ENCODE assay signal across 13 mouse cellular contexts in the genomic region with DNA sequence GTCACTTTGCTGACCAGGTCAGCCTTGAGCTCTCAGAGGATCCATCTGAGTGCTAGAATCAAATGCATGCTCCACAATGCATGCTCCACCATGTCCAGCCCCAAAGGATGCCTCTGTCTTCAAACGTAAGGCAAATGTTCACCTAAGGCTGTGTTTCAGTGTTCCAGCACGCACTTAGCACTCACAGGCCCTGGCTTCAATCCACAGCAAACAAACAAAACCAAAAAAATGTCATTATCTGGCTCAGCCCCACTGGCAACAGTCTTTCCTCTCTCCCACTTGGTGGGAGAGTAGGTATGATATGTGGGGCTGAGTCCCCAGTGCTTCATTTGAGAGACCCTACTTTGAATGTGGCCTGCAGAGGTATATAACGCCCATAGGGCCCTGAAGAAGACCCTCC. TPM values are rescaled to one million over a fixed set of nuclear protein-coding genes. Genes with fewer than 3 reads are reported as not detected.
DNase-seq lines count a peak whose midpoint lies in the region; ATAC-seq and TF ChIP-seq lines count a peak whose summit lies in the region.
"Had no signal": no experiment of that assay in that cellular context is flagged by ENCODE, and none has a peak within 500 bp of the region (broad histone marks: within the 10 kb centered on the region; RNA-seq: fewer than 3 reads in every experiment).

No protein-coding gene starts in this region.

- peaks cover 11% of the 10 kb centered on the region for H3K79me2 ChIP-seq in myocyte (ENCODE audit: control insufficient read depth, insufficient read depth)

- TF ChIP-seq POLR2A in myocyte (IDR thresholded peaks at IDR 0.05; ENCODE audit: insufficient read length, low read depth): no peak

- 77% methylated on average over 3 of the region's 3 CpGs for WGBS in heart, embryonic 10.5 days
- WGBS in lung, embryonic 15.5 days: 52% methylated on average over 3 of the region's 3 CpGs
- 80% methylated on average over 3 of the region's 3 CpGs for WGBS in forebrain, embryonic 16.5 days

- no peak overlapping the region for H3K4me2 ChIP-seq in lung, embryonic 15.5 days
- H3K4me2 ChIP-seq in myocyte (ENCODE audit: low read depth): peak overlapping the region; percentile 61
- no peak overlapping the region for H3K4me2 ChIP-seq in forebrain, embryonic 16.5 days (ENCODE audit: low read length)
- H3K4me2 ChIP-seq: embryonic facial prominence, embryonic 13.5 days; hindbrain, embryonic 12.5 days; neural tube, embryonic 12.5 days had no signal

- peak overlapping the region; percentile 6; the same call in 1 of the 2 replicates for H3K27ac ChIP-seq in heart, embryonic 10.5 days
- H3K27ac ChIP-seq in lung, embryonic 15.5 days: 0 out of 2 replicates have a peak overlapping the region, but pooled peaks have one; percentile 1
- H3K27ac ChIP-seq in forebrain, embryonic 16.5 days (ENCODE audit: low read length): no peak overlapping the region
- H3K27ac ChIP-seq: embryonic facial prominence, embryonic 13.5 days; forebrain, embryonic 10.5 days; hindbrain, embryonic 12.5 days; limb, embryonic 10.5 days; neural tube, embryonic 12.5 days had no signal

- H3K9ac ChIP-seq in lung, embryonic 15.5 days: no peak overlapping the region
- no peak overlapping the region for H3K9ac ChIP-seq in forebrain, embryonic 16.5 days (replicated peaks; ENCODE audit: low read depth, low read length)
- H3K9ac ChIP-seq: embryonic facial prominence, embryonic 13.5 days; hindbrain, embryonic 12.5 days; neural tube, embryonic 12.5 days had no signal

- H3K4me1 ChIP-seq in heart, embryonic 10.5 days: peaks cover 27% of the 10 kb centered on the region
- H3K4me1 ChIP-seq in lung, embryonic 15.5 days: peaks cover 29% of the 10 kb centered on the region
- H3K4me1 ChIP-seq in forebrain, embryonic 16.5 days (replicated peaks; ENCODE audit: control insufficient read depth, insufficient read depth, low read length): peaks cover 17% of the 10 kb centered on the region

- H3K9me3 ChIP-seq in heart, embryonic 10.5 days: no peaks in the 10 kb centered on the region
- H3K9me3 ChIP-seq in lung, embryonic 15.5 days: no peaks in the 10 kb centered on the region
- no peaks in the 10 kb centered on the region for H3K9me3 ChIP-seq in forebrain, embryonic 16.5 days (ENCODE audit: control insufficient read depth, low read length)
- H3K9me3 ChIP-seq: embryonic facial prominence, embryonic 13.5 days; forebrain, embryonic 10.5 days; hindbrain, embryonic 12.5 days; limb, embryonic 10.5 days; neural tube, embryonic 12.5 days had no signal

- H3K36me3 ChIP-seq in heart, embryonic 10.5 days: no peaks in the 10 kb centered on the region
- H3K36me3 ChIP-seq in lung, embryonic 15.5 days: no peaks in the 10 kb centered on the region
- no peaks in the 10 kb centered on the region for H3K36me3 ChIP-seq in myocyte (ENCODE audit: control insufficient read depth, insufficient read depth)
- H3K36me3 ChIP-seq in forebrain, embryonic 16.5 days (ENCODE audit: control insufficient read depth, insufficient read depth): no peaks in the 10 kb centered on the region
- H3K36me3 ChIP-seq: embryonic facial prominence, embryonic 13.5 days; forebrain, embryonic 10.5 days; hindbrain, embryonic 12.5 days; limb, embryonic 10.5 days; neural tube, embryonic 12.5 days had no signal

- DNase-seq in heart, embryonic 10.5 days (ENCODE audit: low spot score): no peak
- no peak for DNase-seq in heart, postnatal 4 days
- no peak for DNase-seq in lung, postnatal 4 days
- DNase-seq in adipocyte (ENCODE audit: low spot score): peak; percentile 62

- H3K27me3 ChIP-seq in heart, embryonic 10.5 days (ENCODE audit: insufficient read depth, poor library complexity, severe bottlenecking): peaks cover 5% of the 10 kb centered on the region; the same call in 1 of the 2 replicates
- no peaks in the 10 kb centered on the region for H3K27me3 ChIP-seq in lung, embryonic 15.5 days
- no peaks in the 10 kb centered on the region for H3K27me3 ChIP-seq in myocyte (ENCODE audit: control insufficient read depth, insufficient read depth, insufficient read length)
- H3K27me3 ChIP-seq in forebrain, embryonic 16.5 days (replicated peaks; ENCODE audit: control insufficient read depth, insufficient read depth, low read length): no peaks in the 10 kb centered on the region
- H3K27me3 ChIP-seq: embryonic facial prominence, embryonic 13.5 days; neural tube, embryonic 12.5 days had no signal

- H3ac ChIP-seq in myocyte (ENCODE audit: control insufficient read depth, insufficient read length): no peak overlapping the region

- H3K4me3 ChIP-seq in heart, embryonic 10.5 days: no peak overlapping the region
- H3K4me3 ChIP-seq in lung, embryonic 15.5 days: no peak overlapping the region
- H3K4me3 ChIP-seq in myocyte: no peak overlapping the region
- no peak overlapping the region for H3K4me3 ChIP-seq in forebrain, embryonic 16.5 days (replicated peaks; ENCODE audit: low read length)
- H3K4me3 ChIP-seq: embryonic facial prominence, embryonic 13.5 days; forebrain, embryonic 10.5 days; hindbrain, embryonic 12.5 days; limb, embryonic 10.5 days; neural tube, embryonic 12.5 days had no signal

- ATAC-seq in lung, embryonic 15.5 days (ENCODE audit: borderline replicate concordance, extremely low read depth, low FRiP score, low TSS enrichment): no peak
- ATAC-seq in megakaryocyte-erythroid progenitor cell, adult 5-6 weeks (replicated peaks; ENCODE audit: low FRiP score, low TSS enrichment, poor library complexity, severe bottlenecking): no peak
- ATAC-seq in forebrain, embryonic 16.5 days: no peak

TF ChIP-seq in myocyte, 11 proteins besides CTCF, POLR2A, EP300 and RAD21:
- TF ChIP-seq TCF3 (IDR thresholded peaks at IDR 0.05; ENCODE audit: insufficient read length, low read depth) (no peak), MYOG (IDR thresholded peaks at IDR 0.05; ENCODE audit: control insufficient read depth in 1 of 3, insufficient read depth in 1 of 3, insufficient read length in 2 of 3, low read depth in 2 of 3) (no peak), SRF (IDR thresholded peaks at IDR 0.05; ENCODE audit: control insufficient read depth, insufficient read length, low read depth) (no peak), CEBPB (IDR thresholded peaks at IDR 0.05; ENCODE audit: insufficient read depth, poor library complexity, severe bottlenecking) (no peak), MYOD1 (IDR thresholded peaks at IDR 0.05; ENCODE audit: control insufficient read depth in 1 of 3, insufficient read length in 2 of 3, low read depth in 2 of 3) (no peak)
TF ChIP-seq in myocyte: peak in this region for 0.

RNA-seq across cellular contexts. Expression of a gene that starts 3.3 kb away (rescaled TPM):
- polyA plus RNA-seq in heart, embryonic 10.5 days (2016; fragmentation: Nextera tagmentation; extraction: Ambion mirVana): 313 and 314 TPM in 2 replicates
- 100 to 1,000 TPM; 161 to 165 TPM for total RNA-seq in heart, postnatal 4 days (2021)
- polyA plus RNA-seq in lung, embryonic 15.5 days (2015; fragmentation: Nextera tagmentation; extraction: Ambion mirVana): 240 and 247 TPM in 2 replicates
- polyA plus RNA-seq in myocyte (2012; fragmentation: generic; extraction: Trizol): 274 TPM
- 115 and 148 TPM in 2 replicates for total RNA-seq in megakaryocyte-erythroid progenitor cell, adult 5-6 weeks (2014; fragmentation: Nextera tagmentation)
- total RNA-seq in megakaryocyte-erythroid progenitor cell, adult 5-6 weeks (2017): 43.8 and 55.9 TPM in 2 replicates
- polyA plus RNA-seq in forebrain, embryonic 16.5 days (2015; fragmentation: Nextera tagmentation; extraction: Ambion mirVana): 134 and 143 TPM in 2 replicates

RNA-seq across cellular contexts. Expression of a gene that starts 17.9 kb away (rescaled TPM):
- polyA plus RNA-seq in heart, embryonic 10.5 days (2016; fragmentation: Nextera tagmentation; extraction: Ambion mirVana): 0.74 and 1.8 TPM in 2 replicates
- 1 to 10 TPM in 1 of 2 experiments, under 1 TPM in 1; 0.50 to 1.9 TPM for total RNA-seq in heart, postnatal 4 days (2021)
- 1.6 and 2.0 TPM in 2 replicates for polyA plus RNA-seq in lung, embryonic 15.5 days (2015; fragmentation: Nextera tagmentation; extraction: Ambion mirVana)
- polyA plus RNA-seq in myocyte (2012; fragmentation: generic; extraction: Trizol): 10.3 TPM
- total RNA-seq in megakaryocyte-erythroid progenitor cell, adult 5-6 weeks (2014; fragmentation: Nextera tagmentation): not detected in 2 replicates
- not detected in 2 replicates for total RNA-seq in megakaryocyte-erythroid progenitor cell, adult 5-6 weeks (2017)
- 129 and 156 TPM in 2 replicates for polyA plus RNA-seq in forebrain, embryonic 16.5 days (2015; fragmentation: Nextera tagmentation; extraction: Ambion mirVana)

RNA-seq across cellular contexts. Expression of a gene that starts 19.1 kb away (rescaled TPM):
- polyA plus RNA-seq in heart, embryonic 10.5 days (2016; fragmentation: Nextera tagmentation; extraction: Ambion mirVana): 109 and 151 TPM in 2 replicates
- 100 to 1,000 TPM; 141 to 144 TPM for total RNA-seq in heart, postnatal 4 days (2021)
- 168 and 174 TPM in 2 replicates for polyA plus RNA-seq in lung, embryonic 15.5 days (2015; fragmentation: Nextera tagmentation; extraction: Ambion mirVana)
- polyA plus RNA-seq in myocyte (2012; fragmentation: generic; extraction: Trizol): 174 TPM
- 16.1 and 17.8 TPM in 2 replicates for total RNA-seq in megakaryocyte-erythroid progenitor cell, adult 5-6 weeks (2014; fragmentation: Nextera tagmentation)
- total RNA-seq in megakaryocyte-erythroid progenitor cell, adult 5-6 weeks (2017): 5.4 and 14.2 TPM in 2 replicates
- 68.0 and 72.8 TPM in 2 replicates for polyA plus RNA-seq in forebrain, embryonic 16.5 days (2015; fragmentation: Nextera tagmentation; extraction: Ambion mirVana)

RNA-seq across cellular contexts. Expression of a gene that starts 36.4 kb away (rescaled TPM):
- polyA plus RNA-seq in heart, embryonic 10.5 days (2016; fragmentation: Nextera tagmentation; extraction: Ambion mirVana): 1.7 and 3.6 TPM in 2 replicates
- 10 to 100 TPM; 30.2 to 30.5 TPM for total RNA-seq in heart, postnatal 4 days (2021)
- polyA plus RNA-seq in lung, embryonic 15.5 days (2015; fragmentation: Nextera tagmentation; extraction: Ambion mirVana): 4.7 and 6.9 TPM in 2 replicates
- polyA plus RNA-seq in myocyte (2012; fragmentation: generic; extraction: Trizol): 162 TPM
- 0.82 TPM in 1 of 2 replicates, not detected in the other for total RNA-seq in megakaryocyte-erythroid progenitor cell, adult 5-6 weeks (2014; fragmentation: Nextera tagmentation)
- total RNA-seq in megakaryocyte-erythroid progenitor cell, adult 5-6 weeks (2017): 0.28 TPM in 1 of 2 replicates, not detected in the other
- 16.1 and 17.8 TPM in 2 replicates for polyA plus RNA-seq in forebrain, embryonic 16.5 days (2015; fragmentation: Nextera tagmentation; extraction: Ambion mirVana)

RNA-seq across cellular contexts. Expression of a gene that starts 45.1 kb away (rescaled TPM):
- polyA plus RNA-seq in heart, embryonic 10.5 days (2016; fragmentation: Nextera tagmentation; extraction: Ambion mirVana): 88.9 and 128 TPM in 2 replicates
- total RNA-seq in heart, postnatal 4 days (2021): 10 to 100 TPM in 1 of 2 experiments, 1 to 10 TPM in 1; 7.2 to 22.1 TPM
- polyA plus RNA-seq in lung, embryonic 15.5 days (2015; fragmentation: Nextera tagmentation; extraction: Ambion mirVana): 10.1 and 14.0 TPM in 2 replicates
- polyA plus RNA-seq in myocyte (2012; fragmentation: generic; extraction: Trizol): not detected
- 0.42 and 0.46 TPM in 2 replicates for total RNA-seq in megakaryocyte-erythroid progenitor cell, adult 5-6 weeks (2014; fragmentation: Nextera tagmentation)
- 0.27 and 6.8 TPM in 2 replicates for total RNA-seq in megakaryocyte-erythroid progenitor cell, adult 5-6 weeks (2017)
- 2.0 and 2.9 TPM in 2 replicates for polyA plus RNA-seq in forebrain, embryonic 16.5 days (2015; fragmentation: Nextera tagmentation; extraction: Ambion mirVana)

Comparison
In these comparisons a context has a peak if more than half of its experiments do, and no peak if none do; other contexts are left out.
1. RNA of a gene that starts 17.9 kb away (polyA plus RNA-seq): 129 to 156 TPM in forebrain, embryonic 16.5 days; 10.3 TPM in myocyte (single experiment), 1.6 to 2.0 TPM in lung, embryonic 15.5 days and 0.74 to 1.8 TPM in heart, embryonic 10.5 days; every median in the first group is over 10 times any median in the second.